ENCODE assay signal across 26 mouse cellular contexts in the genomic region with DNA sequence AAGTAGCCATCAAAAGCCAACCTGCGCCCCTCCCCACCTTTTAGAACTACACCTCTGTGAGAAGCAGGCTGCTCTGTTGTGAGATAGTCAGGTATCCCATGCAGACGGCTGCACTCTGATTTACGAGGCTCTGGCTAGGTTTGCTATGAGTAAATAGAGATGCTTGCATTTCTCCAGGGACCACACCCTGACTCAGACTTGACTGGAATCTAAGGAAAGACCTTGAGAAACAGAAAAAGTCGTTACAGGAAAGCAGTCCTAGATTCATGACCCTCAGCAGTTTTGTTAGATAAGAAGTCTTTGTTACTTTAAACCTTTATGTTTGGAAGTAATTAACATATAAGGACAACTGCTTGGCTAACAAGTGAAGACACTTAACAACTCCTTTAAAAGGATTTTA. TPM values are rescaled to one million over a fixed set of nuclear protein-coding genes. Genes with fewer than 3 reads are reported as not detected.
"Had no signal": no experiment of that assay in that cellular context is flagged by ENCODE, and none has a peak within 500 bp of the region (broad histone marks: within the 10 kb centered on the region; RNA-seq: fewer than 3 reads in every experiment).

No protein-coding gene starts in this region.

- DNase-seq: gastrocnemius, adult 2 months; gastrocnemius, postnatal 10 days; gastrocnemius, postnatal 25 days; heart, adult 18-20 months; heart, postnatal 14 days; heart, postnatal 36 days; kidney, adult 18-20 months; kidney, adult 9 months; kidney, postnatal 10 days; kidney, postnatal 25 days; liver had no signal

- H3K4me3 ChIP-seq: gastrocnemius, adult 2 months; heart, embryonic 13.5 days; heart, embryonic 15.5 days; hindbrain, embryonic 13.5 days; hindbrain, embryonic 15.5 days; intestine, embryonic 15.5 days; left cerebral cortex, adult 2 months; limb, embryonic 10.5 days; limb, embryonic 12.5 days had no signal

- H3K9ac ChIP-seq: heart, embryonic 13.5 days; heart, embryonic 15.5 days; hindbrain, embryonic 13.5 days; hindbrain, embryonic 15.5 days; intestine, embryonic 15.5 days; limb, embryonic 12.5 days; liver, embryonic 14.5 days had no signal

- H3K27ac ChIP-seq: gastrocnemius, adult 2 months; heart, embryonic 13.5 days; heart, embryonic 15.5 days; hindbrain, embryonic 13.5 days; hindbrain, postnatal 0 days; intestine, embryonic 15.5 days; left cerebral cortex, adult 2 months; limb, embryonic 10.5 days; limb, embryonic 12.5 days had no signal

- H3K36me3 ChIP-seq: heart, embryonic 13.5 days; heart, embryonic 15.5 days; hindbrain, embryonic 13.5 days; hindbrain, embryonic 15.5 days; intestine, embryonic 15.5 days; limb, embryonic 10.5 days; limb, embryonic 12.5 days had no signal

- H3K4me1 ChIP-seq: heart, embryonic 15.5 days; intestine, embryonic 15.5 days; limb, embryonic 12.5 days had no signal

- H3K4me2 ChIP-seq: heart, embryonic 11.5 days; heart, embryonic 13.5 days; heart, embryonic 15.5 days; hindbrain, embryonic 13.5 days; hindbrain, embryonic 15.5 days; intestine, embryonic 15.5 days; limb, embryonic 12.5 days; liver, embryonic 11.5 days had no signal

- H3K27me3 ChIP-seq: heart, embryonic 13.5 days; heart, embryonic 15.5 days; hindbrain, embryonic 13.5 days; hindbrain, embryonic 15.5 days; intestine, embryonic 15.5 days; limb, embryonic 12.5 days had no signal

- H3K9me3 ChIP-seq: heart, embryonic 13.5 days; heart, embryonic 15.5 days; hindbrain, embryonic 13.5 days; hindbrain, embryonic 15.5 days; intestine, embryonic 15.5 days; limb, embryonic 10.5 days; limb, embryonic 12.5 days had no signal

- ATAC-seq: intestine, embryonic 15.5 days; intestine, postnatal 0 days had no signal

RNA-seq across cellular contexts. Expression of a gene that starts 49.3 kb away (rescaled TPM):
- total RNA-seq: granulocyte monocyte progenitor cell, adult 5-6 weeks; hematopoietic stem cell, adult 5-6 weeks had no signal
- polyA plus RNA-seq: liver, embryonic 14.5 days had no signal
